Mouse (Mus musculus): ENCODE data around the gene Rsph3b. TPM values are rescaled to one million over a fixed set of nuclear protein-coding genes. Genes with fewer than 3 reads are reported as not detected.
A peak's percentile ranks its signal among the peaks of the same experiment; 100 is the strongest.

The Rsph3b gene
- polyA plus RNA-seq, 1 experiment from 2014 or later, result 44.9 TPM

DNA sequence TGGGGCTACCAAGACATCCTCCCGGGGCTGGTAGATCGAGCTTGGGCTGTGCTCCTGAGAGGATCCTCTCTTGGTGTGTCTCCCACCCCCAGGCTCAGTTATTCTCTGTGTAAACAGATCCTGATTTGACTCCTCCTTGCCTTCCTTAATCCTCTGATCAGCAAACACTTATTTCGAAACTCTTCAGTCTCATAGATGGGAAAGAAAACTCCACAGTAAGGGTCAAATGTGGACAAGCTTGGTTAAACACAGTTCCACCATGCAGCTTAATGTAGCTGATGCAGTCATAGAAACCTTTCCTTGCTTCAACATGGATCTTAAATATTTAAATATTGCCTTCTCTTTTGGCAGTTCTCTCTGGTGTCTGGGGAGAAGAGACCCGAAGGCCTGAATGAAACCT is 88.4 kb downstream of the Rsph3b start:
- H3K4me1 ChIP-seq, result peaks cover 39% of the 10 kb centered on the region
- peaks cover 26% of the 10 kb centered on the region for H3K27me3 ChIP-seq
- 0 out of 2 replicates have a peak overlapping the region, but pooled peaks have one; percentile 15 for H3K9ac ChIP-seq (replicated peaks)
- H3K4me2 ChIP-seq (replicated peaks), result peak overlapping the region; percentile 28
- no peak for ATAC-seq (ENCODE audit: low FRiP score, low read depth)
- H3K36me3 ChIP-seq, result no peaks in the 10 kb centered on the region
- 7% methylated on average over 4 of the region's 4 CpGs for WGBS
- H3K9me3 ChIP-seq, result no peaks in the 10 kb centered on the region
- H3K27ac ChIP-seq (replicated peaks), result peak overlapping the region; percentile 86
- no peak overlapping the region for H3K4me3 ChIP-seq

Small RNA genes within 50 kb of the gene (microRNA-seq; reads per million reads assigned to microRNA genes)
- not detected for gene Mir692-1

Other genes with a start within 250 kb of the Rsph3b start
- 53.2 and 60.8 TPM in 2 replicates for gene Ezr, start 165.9 kb downstream of the Rsph3b start, polyA plus RNA-seq (2016; fragmentation: Nextera tagmentation; extraction: Ambion mirVana)
- 56.6 and 57.3 TPM in 2 replicates for gene Tagap1, start 12.5 kb upstream of the Rsph3b start, polyA plus RNA-seq (2016; fragmentation: Nextera tagmentation; extraction: Ambion mirVana)
- 97.5 and 97.6 TPM in 2 replicates for gene Rnaset2b, start 22.0 kb upstream of the Rsph3b start, polyA plus RNA-seq (2016; fragmentation: Nextera tagmentation; extraction: Ambion mirVana)
- 0.36 TPM in 1 of 2 replicates, not detected in the other for gene Gm49721, start 30.2 kb upstream of the Rsph3b start, polyA plus RNA-seq (2016; fragmentation: Nextera tagmentation; extraction: Ambion mirVana)
- not detected in 2 replicates for gene Gm1604a, start 76.9 kb upstream of the Rsph3b start, polyA plus RNA-seq (2016; fragmentation: Nextera tagmentation; extraction: Ambion mirVana)
- gene Rps6ka2, start 221.4 kb upstream of the Rsph3b start, polyA plus RNA-seq (2016; fragmentation: Nextera tagmentation; extraction: Ambion mirVana), result 29.6 and 30.9 TPM in 2 replicates

All from midbrain, embryonic 12.5 days (tissue).